Mouse (Mus musculus) urinary bladder, postnatal 14 days (tissue): ENCODE measurements around the gene Ugp2.
"Not testable (repeated sequence)": the region's sequence is repeated elsewhere in the genome, so short reads cannot be mapped to it uniquely, and the experiment has no call there.

Source experiments
- DNase-seq: peaks from one replicate; pipeline ENCODE4 v3.0.0; 2021; ENCODE audit warnings: low spot score

Gene Ugp2

GRCm38 (mm10) chr11:21332639-21333295, 38.2 kb downstream of the Ugp2 start:
- DNase-seq = no peak

- no peak for DNase-seq
Measured at GRCm38 (mm10) chr11:21328141-21328540, 42.9 kb downstream of the Ugp2 start.

DNA sequence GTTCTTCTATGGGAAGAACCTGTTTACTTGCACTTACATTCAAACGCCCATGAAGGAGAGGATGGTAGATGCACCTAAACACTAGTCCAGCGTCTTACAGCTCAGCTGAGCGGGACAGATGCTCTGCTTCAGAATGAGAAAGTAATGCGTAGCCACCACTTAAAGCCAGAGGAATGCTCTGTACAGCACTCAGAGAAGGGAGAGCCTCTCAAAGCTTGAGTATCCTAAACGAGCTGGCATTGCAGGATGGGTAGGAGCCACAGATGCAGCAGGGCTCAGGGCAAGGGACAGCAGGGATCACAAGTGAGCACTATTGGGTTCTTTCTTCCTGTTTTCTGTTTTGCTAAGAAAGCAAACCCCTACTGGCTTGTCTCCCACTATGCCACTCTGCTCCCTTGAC, 43.5 kb downstream of the Ugp2 start:
- no peak for DNase-seq

GRCm38 (mm10) chr11:21326770-21327169, 44.2 kb downstream of the Ugp2 start:
- no peak for DNase-seq

DNA sequence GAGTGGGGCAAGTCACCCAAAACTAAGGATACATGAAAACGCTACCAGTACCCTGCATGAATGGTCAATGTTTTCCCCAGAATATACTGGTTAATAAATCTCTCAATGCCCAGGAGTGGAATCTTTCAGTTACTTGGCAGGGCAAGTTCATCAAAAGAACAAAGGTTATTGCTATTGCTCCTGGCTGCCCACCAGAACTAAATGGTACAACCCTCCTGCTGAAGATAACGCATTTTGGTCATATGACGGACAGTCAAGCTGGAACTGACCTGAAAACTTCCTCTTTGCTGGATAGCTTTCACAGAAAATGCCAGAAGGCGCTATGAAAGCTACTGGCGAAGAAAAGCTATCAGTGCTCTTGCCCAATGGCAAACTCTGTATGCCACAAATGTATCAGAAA, 45.2 kb downstream of the Ugp2 start:
- DNase-seq = no peak

GRCm38 (mm10) chr11:21322349-21322748, 48.7 kb downstream of the Ugp2 start:
- DNase-seq = no peak

GRCm38 (mm10) chr11:21321577-21321976, 49.4 kb downstream of the Ugp2 start:
- no peak for DNase-seq

DNA sequence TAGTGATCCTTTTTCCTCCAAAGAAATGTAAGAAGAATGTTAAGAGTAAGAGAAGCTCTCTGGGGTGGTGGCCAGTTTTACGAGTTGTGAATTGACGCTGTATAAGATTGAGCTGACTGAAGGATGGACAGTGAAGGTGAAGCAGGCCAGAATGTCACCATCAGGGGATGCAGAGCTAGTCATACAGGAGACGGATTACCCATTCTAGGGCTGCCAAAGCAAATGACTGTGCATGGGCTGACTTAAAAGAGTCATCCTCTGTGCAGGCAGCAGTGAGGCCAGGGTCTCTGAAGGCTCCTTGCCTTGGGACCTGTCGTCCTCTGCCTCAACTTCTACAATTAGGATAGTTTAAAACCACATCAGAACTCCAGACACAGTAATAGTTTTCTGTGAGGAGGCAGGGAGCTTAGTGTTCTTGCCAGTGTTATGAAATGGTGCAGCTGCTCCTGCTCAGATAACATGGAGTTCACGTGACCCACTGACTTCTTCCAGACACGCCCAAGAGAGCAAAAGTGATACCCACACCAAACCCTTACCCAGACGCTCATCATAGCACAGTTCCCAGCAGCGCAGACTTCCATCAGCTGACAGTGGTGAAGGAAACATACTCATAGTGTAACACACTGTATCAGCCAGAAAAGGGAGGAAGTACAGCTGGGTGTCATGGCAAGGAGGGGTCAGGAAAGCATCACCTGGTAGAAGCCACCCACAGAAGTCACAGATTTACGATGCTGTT, 56.9 kb downstream of the Ugp2 start:
- DNase-seq = peak; percentile 38

GRCm38 (mm10) chr11:21309516-21309915, 61.5 kb downstream of the Ugp2 start:
- no peak for DNase-seq

- no peak for DNase-seq
Measured at GRCm38 (mm10) chr11:21308119-21308518, 62.9 kb downstream of the Ugp2 start.

- no peak for DNase-seq
Measured at GRCm38 (mm10) chr11:21307078-21307668, 63.8 kb downstream of the Ugp2 start.

- no peak for DNase-seq
Measured at GRCm38 (mm10) chr11:21303619-21304018, 67.4 kb downstream of the Ugp2 start.

DNA sequence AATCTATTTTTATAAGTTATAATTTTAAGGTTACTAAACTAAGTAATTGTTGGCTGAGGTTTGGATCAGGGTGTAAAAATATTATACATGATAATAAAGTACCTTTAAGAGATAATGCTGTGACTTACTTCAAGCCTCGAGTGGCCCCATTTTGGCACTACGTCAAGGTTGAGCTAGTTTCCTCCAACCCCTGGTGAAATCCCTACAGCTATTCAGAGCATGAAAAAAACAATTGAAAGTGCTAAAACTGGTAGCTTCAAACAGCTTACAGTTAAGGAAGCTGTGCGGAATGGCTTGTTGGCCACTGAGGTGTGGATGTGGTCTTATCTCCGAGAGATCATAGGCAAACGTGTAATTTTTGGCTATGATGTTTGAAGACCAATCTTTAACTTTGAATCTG, 75.5 kb downstream of the Ugp2 start:
- DNase-seq = no peak

- DNase-seq = not testable (repeated sequence)
Measured at GRCm38 (mm10) chr11:21288153-21288552, 82.8 kb downstream of the Ugp2 start.

- no peak for DNase-seq
Measured at GRCm38 (mm10) chr11:21286391-21286790, 84.6 kb downstream of the Ugp2 start.

DNA sequence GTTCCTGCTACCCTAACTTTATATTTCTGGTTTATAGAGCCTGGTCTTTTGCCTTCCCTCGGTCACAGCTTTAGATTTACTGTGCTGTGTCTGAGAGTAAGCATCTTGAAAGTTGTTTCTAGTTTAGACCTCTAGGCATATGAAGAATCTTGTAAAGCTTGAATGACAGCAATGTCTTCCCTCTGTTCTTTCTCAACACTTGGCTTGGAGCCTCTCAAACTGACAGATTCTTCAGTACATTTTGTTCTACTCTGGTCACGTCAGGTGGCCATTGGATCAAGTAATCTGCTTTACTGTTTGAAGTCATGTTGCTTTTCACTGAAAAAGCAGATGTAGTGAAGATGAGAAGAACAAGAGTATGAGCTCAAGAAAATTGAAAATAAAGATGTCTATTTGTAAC, 94.8 kb downstream of the Ugp2 start:
- DNase-seq = no peak
